Mouse (Mus musculus) thymus, adult 2 months (tissue): ENCODE measurements around the gene Gm45717.

Experiments used
- CTCF ChIP-seq: fragments of 200-500 bp; IDR thresholded peaks from 2 replicates; pipeline ENCODE4 v1.5.1; 2012; ENCODE audit warnings: mild to moderate bottlenecking, control low read depth, low read length, moderate library complexity, borderline replicate concordance; ENCODE audit not compliant: control insufficient read depth, poor library complexity, insufficient read depth; ENCODE audit errors: extremely low read depth
- POLR2A ChIP-seq: fragments of 200-500 bp; IDR thresholded peaks from 2 replicates; pipeline ENCODE4 v1.6.1; 2012; ENCODE audit warnings: mild to moderate bottlenecking, low read length, control low read depth, moderate library complexity; ENCODE audit not compliant: control insufficient read depth, poor library complexity, insufficient read depth; ENCODE audit errors: extremely low read depth

DNA sequence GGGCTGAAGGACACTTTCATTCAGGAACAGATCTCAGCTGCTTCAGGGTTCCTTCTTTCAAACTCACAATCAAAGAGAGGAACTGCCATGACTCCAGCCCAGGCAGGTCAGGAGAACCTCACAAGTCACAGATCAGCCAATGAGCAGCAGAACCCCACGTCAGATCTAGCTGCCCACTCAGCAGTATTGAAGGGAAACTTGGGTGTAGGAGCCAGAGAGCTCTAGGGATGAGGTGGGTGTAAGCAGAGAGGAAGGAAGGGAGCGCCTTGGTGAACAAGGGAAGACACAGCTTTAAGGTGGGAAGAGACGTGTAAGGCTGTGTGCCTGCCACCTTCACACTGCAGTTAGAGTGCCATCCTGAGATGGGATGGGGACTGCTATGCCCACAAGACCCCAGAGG lies 43.4 kb downstream of the Gm45717 start:
- TF ChIP-seq POLR2A = no peak
- no peak for TF ChIP-seq CTCF
